Mouse (Mus musculus) gastrocnemius, adult 2 months (tissue): ENCODE results near the gene Ehd4. TPM values are rescaled to one million over a fixed set of nuclear protein-coding genes. Genes with fewer than 3 reads are reported as not detected.

ENCODE experiments used
- DNase-seq: peaks from one replicate; pipeline ENCODE4 v3.0.0; 2022
- H3K27ac ChIP-seq: fragments of 200-600 bp; 2 replicates; pipeline ENCODE4 v1.8.1; 2022; ENCODE audit warnings: mild to moderate bottlenecking
- H3K4me3 ChIP-seq: fragments of 200-600 bp; 2 replicates; pipeline ENCODE4 v1.8.1; 2022; ENCODE audit warnings: mild to moderate bottlenecking, moderate library complexity
- CTCF ChIP-seq: fragments of 200-600 bp; IDR thresholded peaks from 2 replicates; pipeline ENCODE4 v1.8.1; 2022; ENCODE audit warnings: antibody characterized with exemption, mild to moderate bottlenecking, moderate library complexity
- intact Hi-C: fragments of 180-260 bp; cut with DNase I; formaldehyde crosslinking; loops from one replicate; pipeline ENCODE4 v1.15.1; 2025
- total RNA-seq, 2 experiments: library from RNA; stranded (reverse); gene quantifications; 2 replicates each; pipeline ENCODE4 v1.2.3; 2021

The Ehd4 gene
- total RNA-seq, 2 experiments from 2014 or later: 19.5 to 31.7 TPM

GRCm38 (mm10) chr2:120099886-120100285 lies 54.5 kb downstream of the Ehd4 start:
- TF ChIP-seq CTCF: no peak
- Histone ChIP-seq H3K27ac (peak overlapping the region; percentile 91), H3K4me3 (no peak overlapping the region)
- intact Hi-C loops: loop anchor here (5.0 kb wide), 2 partner anchors 37 to 52 kb away; partner anchors contain the start of gene Ehd4
- peak; percentile 69 for DNase-seq

- H3K4me3 ChIP-seq: peak overlapping the region; percentile 40
- peak overlapping the region; percentile 91 for H3K27ac ChIP-seq
- TF ChIP-seq CTCF: no peak
- no peak for DNase-seq
- intact Hi-C loops: no loop called here
These were observed 55.1 kb downstream of the Ehd4 start for GRCm38 (mm10) chr2:120099263-120099662.

- peak overlapping the region; percentile 91 for H3K27ac ChIP-seq
- no peak for DNase-seq
- TF ChIP-seq CTCF: no peak
- intact Hi-C loops: no loop called here
- peak overlapping the region; percentile 40 for H3K4me3 ChIP-seq
These were observed 55.6 kb downstream of the Ehd4 start for GRCm38 (mm10) chr2:120098781-120099202.

- DNase-seq: peak; percentile 53
- Histone ChIP-seq H3K27ac (peak overlapping the region; percentile 91), H3K4me3 (no peak overlapping the region)
- TF ChIP-seq CTCF: no peak
- intact Hi-C loops: no loop called here
These were observed 56.5 kb downstream of the Ehd4 start for GRCm38 (mm10) chr2:120097868-120098267.

- intact Hi-C loops: no loop called here
- Histone ChIP-seq H3K4me3 (no peak overlapping the region), H3K27ac (peak overlapping the region; percentile 61)
- no peak for DNase-seq
- no peak for TF ChIP-seq CTCF
These were observed 57.7 kb downstream of the Ehd4 start for GRCm38 (mm10) chr2:120096711-120097110.

GRCm38 (mm10) chr2:120096191-120096590 lies 58.2 kb downstream of the Ehd4 start:
- H3K27ac ChIP-seq: peak overlapping the region; percentile 61

GRCm38 (mm10) chr2:120095171-120095570 lies 59.2 kb downstream of the Ehd4 start:
- intact Hi-C loops: no loop called here
- Histone ChIP-seq H3K27ac (0 out of 2 replicates have a peak overlapping the region, but pooled peaks have one; percentile 13), H3K4me3 (no peak overlapping the region)
- no peak for TF ChIP-seq CTCF
- no peak for DNase-seq

More at GRCm38 (mm10) chr2:120096191-120096590, 58.2 kb downstream of the Ehd4 start:
- no peak for DNase-seq
- intact Hi-C loops: no loop called here
- no peak for TF ChIP-seq CTCF
- H3K4me3 ChIP-seq: no peak overlapping the region

- TF ChIP-seq CTCF: peak; percentile 75
- Histone ChIP-seq H3K4me3 (no peak overlapping the region), H3K27ac (peak overlapping the region; percentile 67)
- intact Hi-C loops: no loop called here
- DNase-seq: peak; percentile 71
These were observed 60.6 kb downstream of the Ehd4 start for GRCm38 (mm10) chr2:120093671-120094430.

- Histone ChIP-seq H3K4me3 (no peak overlapping the region), H3K27ac (peak overlapping the region; percentile 4; the same call in 1 of the 2 replicates)
- no peak for DNase-seq
- intact Hi-C loops: no loop called here
- TF ChIP-seq CTCF: no peak
These were observed 63.4 kb downstream of the Ehd4 start for GRCm38 (mm10) chr2:120090979-120091378.

- DNase-seq: no peak
- Histone ChIP-seq H3K27ac (no peak overlapping the region), H3K4me3 (no peak overlapping the region)
- intact Hi-C loops: no loop called here
- TF ChIP-seq CTCF: no peak
These were observed 66.5 kb downstream of the Ehd4 start for GRCm38 (mm10) chr2:120087897-120088296.

- intact Hi-C loops: no loop called here
- no peak for TF ChIP-seq CTCF
- H3K27ac ChIP-seq: no peak overlapping the region
- DNase-seq: no peak
- H3K4me3 ChIP-seq: no peak overlapping the region
These were observed 67.0 kb downstream of the Ehd4 start for GRCm38 (mm10) chr2:120087391-120087790.

GRCm38 (mm10) chr2:120086038-120086437 lies 68.4 kb downstream of the Ehd4 start:
- intact Hi-C loops: no loop called here
- TF ChIP-seq CTCF: no peak
- DNase-seq: no peak
- Histone ChIP-seq H3K4me3 (no peak overlapping the region), H3K27ac (peak overlapping the region; percentile 72; the same call in 1 of the 2 replicates)

- Histone ChIP-seq H3K4me3 (no peak overlapping the region), H3K27ac (peak overlapping the region; percentile 72)
- peak; percentile 70 for DNase-seq
- intact Hi-C loops: loop anchor here (2.0 to 5.0 kb wide), 2 partner anchors 86 to 198 kb away; no protein-coding TSS in a partner anchor
- TF ChIP-seq CTCF: peak; percentile 77
These were observed 69.6 kb downstream of the Ehd4 start for GRCm38 (mm10) chr2:120084593-120085361.
